ENCODE assay signal across 8 mouse cellular contexts in genomic region chr2:148521966-148522575, GRCm38 (mm10).
DNase-seq lines count a peak whose midpoint lies in the region; ATAC-seq and TF ChIP-seq lines count a peak whose summit lies in the region.

No protein-coding gene starts in this region.

- no peak overlapping the region for H3K4me2 ChIP-seq in hindbrain, embryonic 14.5 days (replicated peaks)

- H3K4me3 ChIP-seq in bone marrow macrophage, adult 2 months (ENCODE audit: insufficient read depth, low read length), result no peak overlapping the region
- no peak overlapping the region for H3K4me3 ChIP-seq in hindbrain, embryonic 14.5 days (replicated peaks; ENCODE audit: low read length)

- no peak overlapping the region for H3K9ac ChIP-seq in hindbrain, embryonic 14.5 days

- H3K4me1 ChIP-seq in bone marrow macrophage, adult 2 months (ENCODE audit: control insufficient read depth, insufficient read depth, low read length), result peaks cover 32% of the 10 kb centered on the region
- H3K4me1 ChIP-seq in hindbrain, embryonic 14.5 days (replicated peaks; ENCODE audit: control insufficient read depth, insufficient read depth, low read length), result no peaks in the 10 kb centered on the region

- H3K9me3 ChIP-seq in hindbrain, embryonic 14.5 days (ENCODE audit: control insufficient read depth, low read length), result no peaks in the 10 kb centered on the region

- WGBS in hindbrain, embryonic 14.5 days, result 71% methylated on average over 5 of the region's 5 CpGs

- H3K27me3 ChIP-seq in hindbrain, embryonic 14.5 days (ENCODE audit: control insufficient read depth, insufficient read depth, low read length), result no peaks in the 10 kb centered on the region

- ATAC-seq in hematopoietic stem cell, adult 5-6 weeks (replicated peaks in 1 of 2; ENCODE audit: insufficient read depth in 1 of 2, low FRiP score in 2 of 2, low TSS enrichment in 1 of 2, low read depth in 1 of 2, poor library complexity in 2 of 2, severe bottlenecking in 2 of 2), result peak; percentile 85 to 92
- 0 out of 2 replicates have a peak, but pooled peaks have one; percentile 29 for ATAC-seq in megakaryocyte-erythroid progenitor cell, adult 5-6 weeks (replicated peaks; ENCODE audit: low FRiP score, low TSS enrichment, poor library complexity, severe bottlenecking)
- ATAC-seq in hindbrain, embryonic 14.5 days (ENCODE audit: low FRiP score), result no peak

- no peak for TF ChIP-seq POLR2A in bone marrow macrophage, adult 2 months (IDR thresholded peaks at IDR 0.05; ENCODE audit: borderline replicate concordance, low read depth, low read length)

- intact Hi-C loops in heart, postnatal 25 days (cut with DNase I), result no loop called here

- TF ChIP-seq CTCF in bone marrow macrophage, adult 2 months (IDR thresholded peaks at IDR 0.05; ENCODE audit: low read depth, low read length), result no peak

- H3K36me3 ChIP-seq in hindbrain, embryonic 14.5 days (replicated peaks; ENCODE audit: control insufficient read depth, insufficient read depth), result no peaks in the 10 kb centered on the region

- H3K27ac ChIP-seq in bone marrow macrophage, adult 2 months (ENCODE audit: insufficient read depth, low read depth, low read length), result peak overlapping the region; percentile 96
- no peak overlapping the region for H3K27ac ChIP-seq in hindbrain, embryonic 14.5 days

- peak; percentile 98 for DNase-seq in heart, adult 11 months
- DNase-seq in heart, postnatal 25 days (ENCODE audit: low spot score), result no peak
- DNase-seq in layer of hippocampus, postnatal 36 days, result no peak
- DNase-seq in hindbrain, embryonic 14.5 days (ENCODE audit: low spot score), result no peak
- DNase-seq in kidney, adult 18-20 months, result no peak
